Mouse (Mus musculus) limb, embryonic 15.5 days (tissue): ENCODE data around the gene Zc3h15. TPM values are rescaled to one million over a fixed set of nuclear protein-coding genes. Genes with fewer than 3 reads are reported as not detected.
"Not testable (repeated sequence)": the region's sequence is repeated elsewhere in the genome, so short reads cannot be mapped to it uniquely, and the experiment has no call there.

Experiments
- ATAC-seq: fragments of 200-750 bp; cut with Nextera tagmentation; 2 replicates; pipeline ENCODE4 v1.8.0; 2017; ENCODE audit warnings: low read depth, moderate TSS enrichment; ENCODE audit not compliant: insufficient number of reproducible peaks, low FRiP score, low TSS enrichment
- H3K27ac ChIP-seq: fragments of 300-500 bp; sonication (generic); 2 replicates; pipeline ENCODE4 v1.5.1; 2015; ENCODE audit warnings: moderate library complexity, mild to moderate bottlenecking, inconsistent platforms
- H3K27me3 ChIP-seq: fragments of 300-500 bp; sonication (generic); 2 replicates; pipeline ENCODE4 v1.6.1; 2015; ENCODE audit warnings: inconsistent platforms
- H3K36me3 ChIP-seq: fragments of 300-500 bp; sonication (generic); 2 replicates; pipeline ENCODE4 v1.6.1; 2015; ENCODE audit warnings: inconsistent platforms
- H3K4me1 ChIP-seq: fragments of 300-500 bp; sonication (generic); 2 replicates; pipeline ENCODE4 v1.6.1; 2015; ENCODE audit warnings: inconsistent platforms
- H3K4me2 ChIP-seq: fragments of 300-500 bp; sonication (generic); 2 replicates; pipeline ENCODE4 v1.6.1; 2015; ENCODE audit warnings: mild to moderate bottlenecking, inconsistent platforms
- H3K4me3 ChIP-seq: fragments of 300-500 bp; sonication (generic); 2 replicates; pipeline ENCODE4 v1.5.1; 2015; ENCODE audit warnings: mild to moderate bottlenecking, inconsistent platforms
- H3K9ac ChIP-seq: fragments of 300-500 bp; sonication (generic); 2 replicates; pipeline ENCODE4 v1.6.1; 2015; ENCODE audit warnings: inconsistent platforms
- H3K9me3 ChIP-seq: fragments of 300-500 bp; sonication (generic); 2 replicates; pipeline ENCODE4 v1.6.1; 2016; ENCODE audit warnings: inconsistent platforms
- WGBS: fragments of 180-500 bp; shearing (Covaris S2); methylation state at CpG from one replicate; pipeline ENCODE4 v1.1.7; 2015; 5-methylcytosine and 5-hydroxymethylcytosine counted together
- polyA plus RNA-seq: library from polyadenylated mRNA; unstranded; fragments of >200 nt; fragmentation: Nextera tagmentation; extraction: Ambion mirVana; gene quantifications from 2 replicates; pipeline ENCODE4 v1.2.1, GENCODE M21; 2015

Gene Zc3h15
- polyA plus RNA-seq, 1 experiment from 2014 or later, result 120 TPM

- no peak overlapping the region for H3K4me3 ChIP-seq
- H3K27me3 ChIP-seq, result no peaks in the 10 kb centered on the region
- H3K36me3 ChIP-seq, result 0 out of 2 replicates have a peak, but pooled peaks cover 12% of the 10 kb centered on the region
- H3K9ac ChIP-seq, result no peak overlapping the region
- peaks cover 4% of the 10 kb centered on the region; the same call in 1 of the 2 replicates for H3K4me1 ChIP-seq
- H3K9me3 ChIP-seq, result no peaks in the 10 kb centered on the region
- ATAC-seq, result no peak
- no peak overlapping the region for H3K4me2 ChIP-seq
- no peak overlapping the region for H3K27ac ChIP-seq
Observed at GRCm38 (mm10) chr2:83652606-83653005, 8.4 kb downstream of the Zc3h15 start.

- Histone ChIP-seq H3K27ac (no peak overlapping the region), H3K4me3 (no peak overlapping the region), H3K9ac (no peak overlapping the region), H3K9me3 (no peaks in the 10 kb centered on the region), H3K27me3 (no peaks in the 10 kb centered on the region), H3K4me2 (no peak overlapping the region), H3K36me3 (peaks cover 30% of the 10 kb centered on the region), H3K4me1 (no peaks in the 10 kb centered on the region)
- ATAC-seq, result no peak
- WGBS, result 80% methylated on average over 3 of the region's 3 CpGs
Observed at GRCm38 (mm10) chr2:83659279-83659678, 15.0 kb downstream of the Zc3h15 start.

GRCm38 (mm10) chr2:83660114-83660513 lies 15.9 kb downstream of the Zc3h15 start:
- Histone ChIP-seq H3K27ac (no peak overlapping the region), H3K9ac (no peak overlapping the region), H3K36me3 (peaks cover 30% of the 10 kb centered on the region), H3K4me3 (no peak overlapping the region), H3K27me3 (no peaks in the 10 kb centered on the region), H3K9me3 (no peaks in the 10 kb centered on the region), H3K4me2 (no peak overlapping the region), H3K4me1 (no peaks in the 10 kb centered on the region)
- no peak for ATAC-seq
- 79% methylated on average over 1 of the region's 1 CpGs for WGBS

GRCm38 (mm10) chr2:83661351-83661750 lies 17.1 kb downstream of the Zc3h15 start:
- no peak overlapping the region for H3K9ac ChIP-seq
- no peak overlapping the region for H3K4me3 ChIP-seq
- no peaks in the 10 kb centered on the region for H3K9me3 ChIP-seq
- no peak overlapping the region for H3K4me2 ChIP-seq
- ATAC-seq, result no peak
- no peaks in the 10 kb centered on the region for H3K4me1 ChIP-seq
- H3K27ac ChIP-seq, result no peak overlapping the region
- 93% methylated on average over 6 of the region's 6 CpGs for WGBS
- no peaks in the 10 kb centered on the region for H3K27me3 ChIP-seq
- H3K36me3 ChIP-seq, result peaks cover 25% of the 10 kb centered on the region

GRCm38 (mm10) chr2:83665051-83665450 lies 20.8 kb downstream of the Zc3h15 start:
- not testable (repeated sequence) for H3K27me3 ChIP-seq, ATAC-seq, H3K4me1 ChIP-seq, H3K9ac ChIP-seq, H3K27ac ChIP-seq, H3K4me2 ChIP-seq, H3K4me3 ChIP-seq, H3K9me3 ChIP-seq
- H3K36me3 ChIP-seq, result peaks cover 22% of the 10 kb centered on the region
- 80% methylated on average over 2 of the region's 2 CpGs for WGBS

- Histone ChIP-seq H3K36me3 (peaks cover 13% of the 10 kb centered on the region), H3K4me2 (no peak overlapping the region), H3K4me1 (no peaks in the 10 kb centered on the region), H3K9ac (no peak overlapping the region), H3K27me3 (no peaks in the 10 kb centered on the region), H3K4me3 (no peak overlapping the region), H3K9me3 (no peaks in the 10 kb centered on the region), H3K27ac (no peak overlapping the region)
- WGBS, result 62% methylated on average over 2 of the region's 2 CpGs
- ATAC-seq, result no peak
Observed at GRCm38 (mm10) chr2:83667430-83667829, 23.2 kb downstream of the Zc3h15 start.

- Histone ChIP-seq H3K4me2 (no peak overlapping the region), H3K9me3 (no peaks in the 10 kb centered on the region), H3K27ac (no peak overlapping the region), H3K9ac (no peak overlapping the region), H3K36me3 (peaks cover 9% of the 10 kb centered on the region), H3K4me1 (no peaks in the 10 kb centered on the region), H3K4me3 (no peak overlapping the region), H3K27me3 (no peaks in the 10 kb centered on the region)
- no peak for ATAC-seq
- 85% methylated on average over 1 of the region's 1 CpGs for WGBS
Observed at GRCm38 (mm10) chr2:83668052-83668451, 23.8 kb downstream of the Zc3h15 start.

GRCm38 (mm10) chr2:83669988-83670387 lies 25.8 kb downstream of the Zc3h15 start:
- Histone ChIP-seq H3K9ac (no peak overlapping the region), H3K4me1 (no peaks in the 10 kb centered on the region), H3K36me3 (peaks cover 7% of the 10 kb centered on the region), H3K27me3 (no peaks in the 10 kb centered on the region), H3K4me2 (no peak overlapping the region), H3K9me3 (no peaks in the 10 kb centered on the region), H3K27ac (no peak overlapping the region), H3K4me3 (no peak overlapping the region)
- no peak for ATAC-seq
- 87% methylated on average over 5 of the region's 5 CpGs for WGBS

- H3K27me3 ChIP-seq, result no peaks in the 10 kb centered on the region
- ATAC-seq, result no peak
Observed at GRCm38 (mm10) chr2:83671843-83672242, 27.6 kb downstream of the Zc3h15 start.

GRCm38 (mm10) chr2:83673067-83673466 lies 28.8 kb downstream of the Zc3h15 start:
- ATAC-seq, result no peak
- peaks cover 3% of the 10 kb centered on the region for H3K4me1 ChIP-seq
- no peak overlapping the region for H3K4me2 ChIP-seq
- no peak overlapping the region for H3K9ac ChIP-seq
- peaks cover 4% of the 10 kb centered on the region; the same call in 1 of the 2 replicates for H3K36me3 ChIP-seq
- no peaks in the 10 kb centered on the region for H3K27me3 ChIP-seq
- H3K9me3 ChIP-seq, result no peaks in the 10 kb centered on the region
- 77% methylated on average over 7 of the region's 7 CpGs for WGBS
- no peak overlapping the region for H3K27ac ChIP-seq
- H3K4me3 ChIP-seq, result no peak overlapping the region

More at GRCm38 (mm10) chr2:83671843-83672242, 27.6 kb downstream of the Zc3h15 start:
- H3K36me3 ChIP-seq, result peaks cover 7% of the 10 kb centered on the region
- H3K9me3 ChIP-seq, result no peaks in the 10 kb centered on the region
- H3K4me3 ChIP-seq, result no peak overlapping the region
- no peak overlapping the region for H3K4me2 ChIP-seq
- no peak overlapping the region for H3K9ac ChIP-seq
- no peak overlapping the region for H3K27ac ChIP-seq
- 82% methylated on average over 2 of the region's 2 CpGs for WGBS
- H3K4me1 ChIP-seq, result peaks cover 3% of the 10 kb centered on the region

GRCm38 (mm10) chr2:83673843-83674242 lies 29.6 kb downstream of the Zc3h15 start:
- peaks cover 4% of the 10 kb centered on the region; the same call in 1 of the 2 replicates for H3K36me3 ChIP-seq
- H3K4me3 ChIP-seq, result no peak overlapping the region
- H3K9ac ChIP-seq, result no peak overlapping the region
- H3K4me2 ChIP-seq, result no peak overlapping the region
- peaks cover 3% of the 10 kb centered on the region for H3K4me1 ChIP-seq
- H3K27ac ChIP-seq, result no peak overlapping the region
- H3K9me3 ChIP-seq, result no peaks in the 10 kb centered on the region
- ATAC-seq, result no peak
- 86% methylated on average over 2 of the region's 2 CpGs for WGBS
- H3K27me3 ChIP-seq, result no peaks in the 10 kb centered on the region

- 81% methylated on average over 7 of the region's 7 CpGs for WGBS
- Histone ChIP-seq H3K27me3 (no peaks in the 10 kb centered on the region), H3K4me3 (no peak overlapping the region), H3K9me3 (no peaks in the 10 kb centered on the region), H3K4me1 (peaks cover 3% of the 10 kb centered on the region), H3K27ac (no peak overlapping the region), H3K36me3 (peaks cover 4% of the 10 kb centered on the region; the same call in 1 of the 2 replicates), H3K4me2 (no peak overlapping the region), H3K9ac (no peak overlapping the region)
- ATAC-seq, result no peak
Observed at GRCm38 (mm10) chr2:83674421-83674820, 30.2 kb downstream of the Zc3h15 start.

- peaks cover 4% of the 10 kb centered on the region; the same call in 1 of the 2 replicates for H3K36me3 ChIP-seq
- H3K4me1 ChIP-seq, result peaks cover 3% of the 10 kb centered on the region
- WGBS, result 84% methylated on average over 9 of the region's 9 CpGs
- H3K27me3 ChIP-seq, result no peaks in the 10 kb centered on the region
- H3K9me3 ChIP-seq, result no peaks in the 10 kb centered on the region
- no peak overlapping the region for H3K4me3 ChIP-seq
- no peak overlapping the region for H3K9ac ChIP-seq
- no peak overlapping the region for H3K4me2 ChIP-seq
- no peak overlapping the region for H3K27ac ChIP-seq
- no peak for ATAC-seq
Observed at GRCm38 (mm10) chr2:83674896-83675295, 30.7 kb downstream of the Zc3h15 start.
